Mouse (Mus musculus) heart, adult 2 months (tissue): ENCODE measurements around the gene Set. TPM values are rescaled to one million over a fixed set of nuclear protein-coding genes. Genes with fewer than 3 reads are reported as not detected.

Experiments
- DNase-seq, 2 experiments: peaks; one replicate each; pipeline ENCODE4 v3.0.0; 2021
- H3K27ac ChIP-seq: fragments of 200-600 bp; 2 replicates; pipeline ENCODE4 v1.8.1; 2022
- H3K27me3 ChIP-seq: fragments of 200-500 bp; 2 replicates; pipeline ENCODE4 v1.6.1; 2012; ENCODE audit warnings: mild to moderate bottlenecking, low read length, inconsistent platforms, mixed read lengths; ENCODE audit not compliant: control insufficient read depth, insufficient read depth
- H3K36me3 ChIP-seq: fragments of 200-500 bp; 2 replicates; pipeline ENCODE4 v1.6.1; 2012; ENCODE audit warnings: low read length, inconsistent platforms; ENCODE audit not compliant: control insufficient read depth, insufficient read depth
- H3K4me1 ChIP-seq: fragments of 200-500 bp; 2 replicates; pipeline ENCODE4 v1.6.1; 2011; ENCODE audit warnings: low read length; ENCODE audit not compliant: control insufficient read depth, insufficient read depth
- H3K4me3 ChIP-seq: fragments of 200-600 bp; 2 replicates; pipeline ENCODE4 v1.8.1; 2022
- H3K79me2 ChIP-seq: fragments of 200-500 bp; replicated peaks from 2 replicates; pipeline ENCODE4 v1.6.1; 2012; ENCODE audit warnings: mild to moderate bottlenecking, inconsistent platforms, low read length, moderate library complexity, mixed read lengths; ENCODE audit not compliant: control insufficient read depth, insufficient read depth
- H3K9ac ChIP-seq: fragments of 200-500 bp; 2 replicates; pipeline ENCODE4 v1.6.1; 2012; ENCODE audit warnings: low read depth, mild to moderate bottlenecking, control low read depth, inconsistent platforms, low read length, mixed read lengths
- CTCF ChIP-seq: fragments of 200-600 bp; IDR thresholded peaks from 2 replicates; pipeline ENCODE4 v1.8.1; 2022; ENCODE audit warnings: antibody characterized with exemption, mild to moderate bottlenecking, moderate library complexity
- EP300 ChIP-seq: fragments of 200-500 bp; IDR thresholded peaks from 2 replicates; pipeline ENCODE4 v1.6.1; 2011; ENCODE audit warnings: low read depth, low read length, control low read depth; ENCODE audit not compliant: insufficient read depth
- POLR2A ChIP-seq: fragments of 200-500 bp; IDR thresholded peaks from 2 replicates; pipeline ENCODE4 v1.6.1; 2011; ENCODE audit warnings: mild to moderate bottlenecking, low read depth, low read length, control low read depth; ENCODE audit not compliant: insufficient read depth
- WGBS: fragments of 180-500 bp; shearing (Covaris S2); methylation state at CpG from one replicate; pipeline ENCODE4 v1.1.7; 2018; 5-methylcytosine and 5-hydroxymethylcytosine counted together
- intact Hi-C: fragments of 180-260 bp; cut with DNase I; formaldehyde crosslinking; loops from one replicate; pipeline ENCODE4 v1.15.1; 2025
- polyA plus RNA-seq: library from polyadenylated mRNA; depleted of rRNA; stranded (reverse); fragments of >200 nt; gene quantifications from 2 replicates; pipeline ENCODE4 v1.2.3, GENCODE M21; 2012
- total RNA-seq, 2 experiments: library from RNA; stranded (reverse); gene quantifications; 2 replicates each; pipeline ENCODE4 v1.2.3; 2021

Set gene
- total and polyA plus RNA-seq, 3 experiments: 21.9 to 96.7 (median 88.7) TPM

DNA sequence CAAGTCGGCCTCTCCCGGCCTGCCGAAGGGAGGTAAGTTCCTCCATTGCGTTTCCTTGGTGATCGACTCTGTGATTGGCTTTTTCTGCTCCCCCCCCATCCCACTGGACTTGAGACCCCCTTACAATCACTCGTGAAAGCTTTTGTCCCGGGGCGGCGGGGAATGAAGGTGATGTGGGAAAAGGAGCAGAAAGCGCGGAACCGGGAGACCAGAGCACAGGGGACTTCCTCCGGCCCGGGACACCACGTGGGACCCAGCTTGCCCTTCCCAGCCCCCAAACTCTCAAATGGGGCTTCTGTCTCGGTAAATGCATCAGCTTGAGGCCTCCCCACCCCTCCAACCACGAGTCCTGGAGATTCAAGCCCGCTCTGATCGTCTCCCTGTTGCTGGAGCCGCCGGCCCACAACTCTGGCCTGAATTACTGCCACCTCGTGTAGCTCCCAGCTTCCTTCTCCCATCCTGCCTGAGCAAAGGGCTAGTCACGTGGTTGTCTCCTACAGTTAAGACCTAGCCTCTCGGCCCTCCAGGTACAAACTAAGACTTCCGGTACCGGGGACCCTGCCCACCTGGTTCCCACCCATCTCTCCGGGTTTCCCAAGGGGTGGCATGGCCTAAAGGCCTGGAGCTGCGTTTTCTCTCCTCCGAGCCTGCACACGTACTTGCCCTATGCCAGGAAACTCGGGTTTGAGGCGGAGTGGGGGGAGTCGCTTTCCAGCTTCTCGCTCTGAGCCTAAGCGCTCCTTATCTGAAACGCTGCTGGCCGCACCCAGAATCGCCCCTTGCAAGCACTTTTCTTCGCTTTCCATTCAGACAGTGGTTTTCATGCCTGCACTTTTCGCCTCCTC is 5.3 kb downstream of the Set start:
- peak; percentile 65 for TF ChIP-seq POLR2A
- peak; percentile 20; the same call in 1 of the 2 replicates for TF ChIP-seq CTCF
- TF ChIP-seq EP300: peak; percentile 63; the same call in 1 of the 2 replicates
- under 1% methylated on average over 40 of the region's 40 CpGs for WGBS
- intact Hi-C loops: no loop called here

DNA sequence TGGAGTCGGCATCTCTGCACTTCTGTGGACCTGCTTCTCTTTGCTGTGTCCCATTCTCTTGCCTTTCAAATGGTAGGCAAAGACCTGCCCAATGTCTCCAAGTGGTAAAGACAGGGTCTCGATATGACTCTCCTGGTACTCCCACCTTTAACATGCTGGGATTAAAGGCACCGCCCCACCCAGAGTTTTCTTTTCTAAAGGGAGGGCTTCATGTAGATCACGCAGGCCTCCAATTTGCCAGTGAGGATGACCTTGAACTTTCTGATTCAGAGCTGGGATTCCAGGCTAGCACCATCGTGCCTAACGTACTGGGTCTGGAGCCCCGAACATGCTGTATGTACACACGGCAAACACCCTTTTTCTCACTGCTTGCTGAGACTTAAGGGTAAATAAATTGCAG is 6.1 kb downstream of the Set start:
- H3K36me3 ChIP-seq: peaks cover 8% of the 10 kb centered on the region
- H3K4me1 ChIP-seq: peaks cover 10% of the 10 kb centered on the region
- H3K9ac ChIP-seq: peak overlapping the region; percentile 95
- no peak for DNase-seq
- peak overlapping the region; percentile 82 for H3K27ac ChIP-seq
- no peak for TF ChIP-seq POLR2A
- TF ChIP-seq EP300: no peak
- no peak for TF ChIP-seq CTCF
- H3K27me3 ChIP-seq: no peaks in the 10 kb centered on the region
- peak overlapping the region; percentile 74 for H3K4me3 ChIP-seq
- intact Hi-C loops: no loop called here
- H3K79me2 ChIP-seq: peaks cover 2% of the 10 kb centered on the region; the same call in 1 of the 2 replicates
- 30% methylated on average over 8 of the region's 8 CpGs for WGBS

More for the DNA sequence above, 5.3 kb downstream of the Set start:
- Histone ChIP-seq H3K79me2 (peaks cover 2% of the 10 kb centered on the region; the same call in 1 of the 2 replicates), H3K36me3 (peaks cover under 1% of the 10 kb centered on the region; the same call in 1 of the 2 replicates), H3K4me3 (peak overlapping the region; percentile 74), H3K9ac (peak overlapping the region; percentile 95), H3K4me1 (peaks cover 8% of the 10 kb centered on the region), H3K27me3 (no peaks in the 10 kb centered on the region), H3K27ac (peak overlapping the region; percentile 82)
- DNase-seq: peak; percentile 76 to 81

DNA sequence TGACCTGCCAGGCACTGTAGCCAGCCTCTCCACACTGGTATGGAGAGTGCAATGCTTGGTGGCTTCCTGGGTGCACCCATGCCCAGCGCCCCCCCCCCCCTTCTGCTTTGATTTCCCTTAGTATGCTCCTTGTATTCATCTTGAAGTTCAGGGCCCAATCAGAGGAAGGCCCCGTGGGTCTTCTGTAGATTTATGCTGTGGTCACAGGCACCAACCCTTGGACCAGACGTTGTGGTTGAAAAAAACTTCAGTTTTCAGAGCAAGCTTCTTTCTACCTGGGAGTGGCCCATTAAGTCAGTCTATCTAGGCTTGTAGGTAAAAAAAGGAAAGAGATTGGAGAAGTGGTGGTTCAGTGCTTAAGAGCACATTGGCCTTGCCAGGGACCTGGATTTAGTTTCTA is 6.6 kb downstream of the Set start:
- no peak for DNase-seq
- TF ChIP-seq EP300 (no peak), CTCF (no peak), POLR2A (no peak)
- intact Hi-C loops: no loop called here
- 54% methylated on average over 2 of the region's 3 CpGs for WGBS
- peaks cover 2% of the 10 kb centered on the region; the same call in 1 of the 2 replicates for H3K79me2 ChIP-seq
- peaks cover 11% of the 10 kb centered on the region for H3K36me3 ChIP-seq
- H3K4me3 ChIP-seq: no peak overlapping the region
- no peaks in the 10 kb centered on the region for H3K27me3 ChIP-seq
- peaks cover 10% of the 10 kb centered on the region for H3K4me1 ChIP-seq
- H3K9ac ChIP-seq: no peak overlapping the region
- no peak overlapping the region for H3K27ac ChIP-seq

GRCm38 (mm10) chr2:30064298-30064697 is 7.1 kb downstream of the Set start:
- WGBS: 76% methylated on average over 3 of the region's 3 CpGs
- intact Hi-C loops: no loop called here
- no peak for TF ChIP-seq POLR2A
- no peak for TF ChIP-seq CTCF
- TF ChIP-seq EP300: no peak
- DNase-seq: no peak
- Histone ChIP-seq H3K4me1 (peaks cover 10% of the 10 kb centered on the region), H3K27me3 (no peaks in the 10 kb centered on the region), H3K79me2 (peaks cover 2% of the 10 kb centered on the region; the same call in 1 of the 2 replicates), H3K9ac (no peak overlapping the region), H3K36me3 (peaks cover 13% of the 10 kb centered on the region), H3K27ac (no peak overlapping the region), H3K4me3 (no peak overlapping the region)

DNA sequence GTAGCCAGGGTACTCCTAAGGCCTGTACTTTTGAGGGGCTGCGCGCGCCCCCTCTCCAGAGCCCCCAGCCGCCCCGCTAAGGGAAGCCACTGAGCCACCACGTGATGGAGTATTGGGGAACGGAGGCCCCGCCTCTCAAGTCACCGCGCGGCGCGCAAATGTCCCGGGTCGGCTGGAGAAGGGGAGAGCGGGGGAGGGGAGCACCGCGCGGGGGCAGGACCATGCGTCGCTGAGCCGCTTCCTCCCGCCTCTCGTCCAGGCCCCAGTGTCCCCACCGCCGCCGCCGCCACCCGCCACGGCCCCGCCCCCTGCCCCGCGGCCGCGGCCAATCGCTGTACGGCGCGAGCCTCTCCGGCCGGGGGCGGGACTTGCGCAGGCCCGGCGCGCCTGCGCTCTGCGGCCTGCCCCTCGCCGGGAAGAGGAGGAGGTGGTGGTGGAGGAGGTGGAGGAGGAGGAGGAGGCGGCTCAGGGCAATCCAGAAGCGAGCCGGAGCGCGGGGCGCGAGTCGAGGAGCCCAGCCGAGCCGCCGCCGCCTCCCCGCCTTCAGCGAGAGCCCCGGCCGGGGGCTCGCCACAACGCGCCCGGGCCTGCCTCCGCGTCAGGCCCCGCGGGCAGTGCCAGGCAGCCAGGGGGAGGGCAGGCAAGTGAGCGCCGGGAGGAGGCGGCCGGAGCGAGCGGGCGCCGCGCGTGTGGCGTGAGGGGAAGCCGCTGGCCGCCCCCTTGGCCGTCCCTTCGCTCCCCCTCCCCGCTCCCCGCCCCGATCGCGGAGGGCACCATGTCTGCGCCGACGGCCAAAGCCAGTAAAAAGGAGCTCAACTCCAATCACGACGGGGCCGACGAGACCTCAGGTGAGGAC is 9.1 kb downstream of the Set start:
- TF ChIP-seq EP300 (no peak), CTCF (no peak), POLR2A (peak; percentile 66)
- peak overlapping the region; percentile 89 for H3K4me3 ChIP-seq
- under 1% methylated on average over 55 of the region's 101 CpGs for WGBS
- peak; percentile 97 to 99 for DNase-seq
- peaks cover 13% of the 10 kb centered on the region for H3K36me3 ChIP-seq
- peak overlapping the region; percentile 99 for H3K9ac ChIP-seq
- intact Hi-C loops: loop anchor here (2.0 kb wide), 1 partner anchor 17 kb away; the partner anchor contains the start of gene Wdr34
- peaks cover 2% of the 10 kb centered on the region; the same call in 1 of the 2 replicates for H3K79me2 ChIP-seq
- H3K27me3 ChIP-seq: no peaks in the 10 kb centered on the region
- peaks cover 10% of the 10 kb centered on the region for H3K4me1 ChIP-seq
- peak overlapping the region; percentile 96 for H3K27ac ChIP-seq
